Mouse (Mus musculus) small intestine, adult 10 weeks (tissue): ENCODE measurements around the gene Nap1l3. TPM values are rescaled to one million over a fixed set of nuclear protein-coding genes. Genes with fewer than 3 reads are reported as not detected.

Experiments
- polyA plus RNA-seq: library from polyadenylated mRNA; stranded (reverse); fragments of 350-450 nt; fragmentation: Illumina TruSeq; extraction: RNeasy Lipid Tissue Mini Kit (QIAGEN cat#74804); gene quantifications from one replicate; pipeline ENCODE4 v1.2.3, GENCODE M21; 2014; ENCODE audit warnings: low replicate concordance

Nap1l3 gene
- polyA plus RNA-seq, result 3.2 TPM

GRCm38 (mm10) chrX:122396781-122397581, at the start of gene Nap1l3:
Gene Nap1l3, minus strand, starts transcription at chrX:122397401.

